Mouse (Mus musculus): Measurements from ENCODE around the gene Cdc42ep4.
A peak's percentile ranks its signal among the peaks of the same experiment; 100 is the strongest.

Cdc42ep4 gene

GRCm38 (mm10) chr11:113751484-113752084 lies at the start of gene Cdc42ep4:
Cdc42ep4 (minus strand) TSS chr11:113751881.
- peak; percentile 95 for DNase-seq

DNA sequence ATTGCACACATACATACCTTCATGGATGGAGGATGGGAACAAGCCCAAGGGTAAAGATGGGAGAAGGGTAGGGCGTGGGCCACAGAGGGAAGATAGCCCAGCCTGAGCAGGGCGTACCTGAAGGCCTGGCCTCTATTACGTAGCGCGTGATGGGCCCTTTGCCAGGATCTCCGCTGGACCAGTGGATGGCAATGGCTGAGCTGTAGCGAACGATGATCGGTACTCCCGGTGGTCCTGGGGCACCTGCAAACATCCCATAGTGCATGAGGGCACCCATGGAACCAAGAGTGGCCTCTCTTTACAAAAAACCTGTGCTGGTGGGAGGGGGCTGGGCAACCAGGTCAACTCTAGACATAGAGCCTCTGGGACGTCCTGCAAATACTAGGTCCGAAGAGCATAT lies 48.3 kb upstream of the Cdc42ep4 start:
- no peak for DNase-seq

DNA sequence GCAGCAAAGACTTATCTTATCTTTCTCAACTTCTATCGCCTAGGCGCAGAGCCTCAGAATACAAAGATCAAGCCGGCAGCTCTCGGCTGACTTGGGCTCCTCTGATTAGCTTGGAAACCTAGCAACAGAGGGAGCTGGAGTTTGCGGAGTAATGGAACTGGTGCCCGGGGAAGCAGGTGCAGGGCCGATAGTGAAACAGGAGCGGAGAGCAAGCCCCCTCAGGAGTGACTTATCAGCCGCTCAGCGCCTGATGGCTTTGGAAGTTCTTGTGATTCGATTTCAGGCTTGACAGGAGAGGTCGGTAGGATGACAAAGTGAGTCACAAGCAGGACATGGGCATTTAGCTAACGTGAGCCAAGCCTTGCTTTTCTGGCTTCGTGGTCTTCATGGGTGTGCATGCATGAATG lies 47.4 kb upstream of the Cdc42ep4 start:
- DNase-seq = peak; percentile 75

- no peak for DNase-seq
Measured at GRCm38 (mm10) chr11:113798011-113798410, 46.3 kb upstream of the Cdc42ep4 start.

GRCm38 (mm10) chr11:113797014-113797983 lies 45.6 kb upstream of the Cdc42ep4 start:
- no peak for DNase-seq

DNA sequence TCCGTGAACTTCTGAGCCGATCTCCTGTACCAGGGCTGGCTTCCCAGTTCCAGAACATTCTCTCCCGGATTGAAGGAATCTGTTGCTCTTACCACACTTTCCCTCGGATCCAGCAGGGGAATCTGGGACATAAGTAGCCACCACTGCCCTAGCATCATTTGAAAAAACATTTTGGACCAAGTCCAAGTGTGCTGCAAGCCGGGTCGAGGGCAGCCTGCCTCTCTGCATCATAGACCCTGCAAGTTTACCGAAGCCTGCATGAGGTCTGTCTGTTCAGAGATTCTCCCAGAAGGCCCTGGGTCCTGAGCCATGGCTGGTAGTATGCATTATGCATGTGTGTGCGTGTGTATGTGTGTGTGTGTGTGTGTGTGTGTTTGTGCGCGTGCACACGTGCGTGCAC lies 44.2 kb upstream of the Cdc42ep4 start:
- DNase-seq = no peak

DNA sequence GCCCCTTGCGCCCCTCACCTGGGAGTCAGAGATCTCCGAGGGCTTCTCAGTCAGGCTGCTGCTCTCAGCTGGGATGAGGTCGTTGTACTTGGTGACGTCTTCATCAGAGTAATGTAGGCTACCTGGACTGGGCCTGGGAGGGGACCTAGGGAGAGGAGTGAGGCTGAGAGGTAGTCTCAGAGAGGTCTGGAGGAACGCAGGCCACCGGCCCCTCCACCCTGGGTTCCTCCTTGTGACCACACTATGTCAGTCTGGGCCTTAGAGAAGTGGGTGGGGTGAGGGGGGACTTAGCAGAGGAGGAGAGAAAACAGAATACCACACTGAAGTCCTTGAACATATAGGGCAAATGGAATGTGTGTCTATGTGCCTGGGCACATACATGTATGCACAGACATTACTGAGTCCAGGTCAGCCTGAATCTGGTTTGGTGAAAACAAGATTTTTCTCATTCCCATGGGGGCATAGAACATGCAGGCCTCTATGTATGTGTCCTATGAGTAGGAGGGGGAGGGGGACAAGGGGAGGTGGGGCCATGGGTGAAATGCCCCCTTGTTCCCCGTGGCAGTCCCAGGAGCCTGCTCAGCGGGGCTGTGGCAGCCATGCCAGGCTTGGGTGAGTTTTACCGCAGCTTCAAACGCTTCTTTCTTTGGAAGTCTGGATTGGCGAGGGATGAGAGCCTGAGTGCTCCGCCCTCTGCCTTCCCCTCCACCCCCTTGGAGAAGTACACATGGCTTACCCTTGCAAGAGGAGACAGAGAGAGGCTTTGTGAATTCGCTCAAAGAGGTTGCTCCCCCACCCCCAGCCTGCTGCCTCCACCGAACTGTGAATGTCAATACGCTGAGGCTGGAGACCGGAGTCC lies 39.9 kb upstream of the Cdc42ep4 start:
- DNase-seq = no peak

GRCm38 (mm10) chr11:113789101-113789500 lies 37.4 kb upstream of the Cdc42ep4 start:
- no peak for DNase-seq

GRCm38 (mm10) chr11:113788183-113788789 lies 36.6 kb upstream of the Cdc42ep4 start:
- DNase-seq = peak; percentile 76

GRCm38 (mm10) chr11:113787432-113788182 lies 35.9 kb upstream of the Cdc42ep4 start:
- no peak for DNase-seq

DNA sequence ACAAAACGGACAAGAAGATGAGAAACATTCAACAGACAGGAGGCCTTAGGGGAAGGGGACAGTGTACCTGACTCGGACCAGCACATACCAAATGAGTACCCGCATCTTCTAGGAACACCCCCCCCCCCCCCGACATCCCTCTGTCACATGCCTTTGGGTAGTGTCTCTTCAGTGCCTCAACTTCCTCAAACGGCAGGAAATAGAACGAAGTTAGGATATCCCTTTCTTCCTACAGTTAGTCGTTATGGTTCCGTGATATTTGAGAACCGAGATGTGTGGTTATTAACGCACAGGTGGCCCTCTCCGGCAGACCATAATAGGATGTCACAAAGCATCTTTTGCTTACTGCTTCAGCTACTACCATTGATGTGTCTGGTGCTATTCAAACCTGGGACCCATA lies 35.3 kb upstream of the Cdc42ep4 start:
- DNase-seq = no peak

- DNase-seq = no peak
Measured at GRCm38 (mm10) chr11:113786395-113786794, 34.7 kb upstream of the Cdc42ep4 start.

DNA sequence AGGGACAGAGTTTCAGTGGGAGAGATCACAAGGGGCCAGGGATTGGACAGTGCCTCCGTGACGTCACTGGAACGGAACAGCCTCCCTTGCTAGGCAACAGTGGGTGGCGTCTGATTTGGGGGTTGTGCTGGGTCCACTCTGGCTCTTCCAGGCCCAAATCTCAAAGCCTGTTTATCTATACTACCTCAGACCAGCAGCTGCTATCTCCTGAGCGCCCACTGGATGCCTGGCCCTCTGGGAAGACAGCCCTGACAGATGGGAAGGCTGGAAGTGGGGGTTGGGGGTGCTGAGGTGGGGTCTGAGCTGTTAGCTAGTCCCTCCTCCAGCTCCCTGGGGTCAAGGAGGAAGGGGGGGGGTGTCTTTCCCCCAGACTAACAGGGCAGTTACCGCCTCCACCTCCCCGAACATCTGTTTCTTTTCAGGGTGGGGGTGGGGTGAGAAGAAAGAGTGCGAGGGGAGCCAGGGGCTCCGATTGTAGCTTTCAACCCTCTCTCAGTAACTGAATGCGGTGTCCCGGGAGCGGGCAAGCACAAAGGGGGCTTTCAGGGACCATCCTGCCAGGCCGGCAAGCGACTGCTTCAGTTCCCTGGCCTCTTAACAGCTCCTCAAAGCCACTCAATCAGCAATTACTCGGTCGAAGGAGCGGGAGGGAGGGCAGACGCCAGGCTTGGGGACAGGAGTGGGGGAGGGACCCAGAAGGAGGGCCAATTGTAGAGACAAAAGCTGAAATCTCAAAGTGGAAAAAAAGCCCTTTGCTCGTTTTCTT lies 33.9 kb upstream of the Cdc42ep4 start:
- peak; percentile 76 for DNase-seq

- no peak for DNase-seq
Measured at GRCm38 (mm10) chr11:113784656-113785396, 33.1 kb upstream of the Cdc42ep4 start.

DNA sequence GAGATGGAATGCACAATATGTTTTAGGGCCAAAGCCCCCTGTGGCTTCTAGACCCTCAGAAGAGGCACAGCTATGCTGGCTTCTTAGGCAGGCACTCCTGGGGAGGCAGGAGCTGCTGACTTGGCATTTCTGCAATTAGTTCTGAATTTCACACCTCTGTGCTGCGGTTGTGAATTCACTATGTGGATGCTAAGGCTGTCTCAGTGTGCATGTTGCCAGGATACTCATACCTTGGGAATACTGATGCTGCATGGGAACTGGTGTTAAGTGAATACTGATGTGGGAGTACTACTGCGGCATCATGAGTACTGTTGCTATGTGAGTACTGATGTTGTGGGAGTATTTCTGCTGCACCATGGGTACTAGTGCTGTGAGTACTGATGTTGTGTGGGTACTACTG lies 30.8 kb upstream of the Cdc42ep4 start:
- DNase-seq = no peak

DNA sequence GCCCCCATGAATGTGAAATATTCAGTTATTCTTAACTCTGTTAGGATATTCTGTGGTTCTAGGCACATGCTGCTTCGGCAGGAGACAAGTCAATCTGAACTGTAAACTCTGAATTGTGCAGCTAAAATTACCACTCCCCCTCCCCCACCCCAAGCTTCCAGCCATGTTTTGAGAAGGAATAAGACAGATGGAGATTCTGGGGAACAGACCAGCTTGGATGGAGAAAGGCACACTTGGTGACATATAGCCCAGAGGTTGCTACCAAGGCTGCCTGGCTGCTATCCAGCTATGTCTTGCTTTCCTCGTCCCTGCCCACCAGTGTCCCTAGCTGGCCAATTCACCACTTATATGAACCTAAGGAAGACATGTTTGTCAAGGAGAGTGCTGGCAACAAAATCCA lies 30.3 kb upstream of the Cdc42ep4 start:
- DNase-seq = no peak

DNA sequence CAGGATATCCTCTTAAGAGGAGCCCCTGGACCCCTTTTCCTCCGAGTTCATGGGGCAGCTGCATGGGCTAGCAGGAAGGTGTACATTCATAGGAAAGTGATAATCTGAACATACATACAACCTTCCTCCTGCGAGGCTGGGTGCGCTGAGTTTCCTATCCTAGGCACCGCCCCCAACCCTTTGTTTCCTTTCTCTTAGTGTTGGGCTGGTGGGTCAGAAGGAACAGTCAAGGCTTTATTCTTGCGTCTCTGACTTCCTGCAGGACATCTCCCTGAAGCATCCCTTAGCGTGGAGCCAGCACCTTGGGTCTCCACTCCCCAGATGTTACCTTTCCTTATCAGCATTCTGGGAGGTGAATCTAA lies 28.0 kb upstream of the Cdc42ep4 start:
- no peak for DNase-seq

DNA sequence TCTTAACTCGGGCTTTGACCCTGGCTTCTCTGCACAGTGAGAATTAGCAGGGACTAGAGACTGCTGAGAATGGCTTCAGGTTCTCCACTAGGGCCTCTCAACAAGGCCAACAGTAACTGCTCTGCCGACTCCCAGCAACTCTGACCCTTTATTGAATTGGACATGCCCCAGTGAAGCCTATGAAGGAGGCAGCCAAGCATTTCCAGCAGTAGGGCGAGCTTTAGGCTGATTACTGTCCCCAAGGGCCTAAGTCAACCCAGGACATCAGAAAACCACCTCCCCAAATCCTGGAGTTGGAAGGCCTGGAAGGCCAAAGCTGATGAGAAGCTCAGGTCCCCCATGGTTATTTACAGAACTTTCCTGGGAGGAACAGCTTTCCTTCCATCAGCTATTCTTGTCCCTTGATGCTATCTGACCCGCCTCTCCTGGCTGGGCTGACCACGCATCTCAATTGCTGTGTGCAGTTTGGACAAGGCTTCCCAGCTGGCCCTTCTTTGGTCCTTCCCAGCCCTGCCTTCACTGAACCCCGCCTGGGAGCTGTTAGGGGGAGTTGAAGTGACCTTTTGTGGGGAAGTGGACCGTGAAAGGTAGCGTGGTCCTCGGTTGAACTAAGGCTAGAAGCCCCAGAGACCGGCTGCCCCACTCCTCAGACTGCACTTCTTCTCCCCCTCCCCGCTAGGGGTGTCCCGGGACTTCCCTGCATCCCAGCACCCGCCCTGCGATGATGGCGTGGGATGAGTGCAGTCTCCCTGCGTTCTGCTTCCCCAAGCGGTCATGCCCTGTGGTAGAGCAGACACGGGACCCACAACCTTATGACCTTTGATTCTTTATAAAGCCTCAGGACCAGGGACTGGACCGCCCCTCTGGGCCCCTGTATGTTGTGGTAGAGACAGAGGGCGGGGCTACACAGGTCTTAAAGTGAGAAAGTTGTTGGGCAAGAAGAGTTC lies 27.3 kb upstream of the Cdc42ep4 start:
- DNase-seq = no peak

- DNase-seq = peak; percentile 63
Measured at GRCm38 (mm10) chr11:113777878-113778464, 26.3 kb upstream of the Cdc42ep4 start.

Measured in liver (tissue).